Mouse (Mus musculus): ENCODE results near the gene Nhsl1.

DNA sequence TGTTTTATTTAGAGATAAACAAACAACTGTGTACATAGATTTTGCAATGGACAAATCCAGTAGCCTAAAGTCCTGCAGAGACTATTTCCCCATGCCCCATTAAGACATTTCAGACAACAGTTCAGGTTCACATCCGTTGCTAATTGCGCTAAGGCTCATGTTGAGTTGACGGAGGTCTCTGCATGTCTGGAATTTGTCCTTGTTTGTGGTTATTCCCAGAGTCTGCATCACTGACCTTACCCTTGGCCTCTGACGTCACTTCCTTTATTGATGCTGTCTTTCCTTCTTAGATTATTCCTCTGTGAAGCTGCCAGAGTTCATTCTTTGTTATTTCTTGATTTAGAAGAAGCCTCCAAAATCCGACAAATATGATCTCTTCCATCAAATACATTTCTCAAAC lies 34.8 kb upstream of the Nhsl1 start:
- TF ChIP-seq MYOD1 (IDR thresholded peaks at IDR 0.05; ENCODE audit: control insufficient read depth, insufficient read length, low read depth) (no peak), CTCF (IDR thresholded peaks at IDR 0.05; ENCODE audit: control insufficient read depth, insufficient read depth, insufficient read length) (no peak), USF1 (IDR thresholded peaks at IDR 0.05; ENCODE audit: low read depth) (no peak), CEBPB (IDR thresholded peaks at IDR 0.05; ENCODE audit: low read depth) (no peak), MYOG (IDR thresholded peaks at IDR 0.05; ENCODE audit: control insufficient read depth, extremely low read depth, insufficient read length) (no peak), MAX (IDR thresholded peaks at IDR 0.05) (no peak), FOSL1 (IDR thresholded peaks at IDR 0.05; ENCODE audit: insufficient read depth, low read length, poor library complexity, severe bottlenecking) (no peak)

Measured in C2C12 (cell line).